Mouse (Mus musculus) forebrain, embryonic 12.5 days (tissue): ENCODE results near the gene Lmo1. TPM values are rescaled to one million over a fixed set of nuclear protein-coding genes. Genes with fewer than 3 reads are reported as not detected.
"Not testable (repeated sequence)": the region's sequence is repeated elsewhere in the genome, so short reads cannot be mapped to it uniquely, and the experiment has no call there.

Experiments used
- ATAC-seq: fragments of 200-750 bp; cut with Nextera tagmentation; 2 replicates; pipeline ENCODE4 v1.8.0; 2017; ENCODE audit warnings: moderate TSS enrichment; ENCODE audit not compliant: low FRiP score
- H3K27ac ChIP-seq: fragments of 300-500 bp; sonication (generic); 2 replicates; pipeline ENCODE4 v1.5.1; 2016; ENCODE audit warnings: mild to moderate bottlenecking
- H3K27me3 ChIP-seq: fragments of 300-500 bp; sonication (generic); 2 replicates; pipeline ENCODE4 v1.6.1; 2016; ENCODE audit warnings: mild to moderate bottlenecking
- H3K36me3 ChIP-seq: fragments of 300-500 bp; sonication (generic); replicated peaks from 2 replicates; pipeline ENCODE4 v1.6.1; 2016; ENCODE audit warnings: mild to moderate bottlenecking
- H3K4me1 ChIP-seq: fragments of 300-500 bp; sonication (generic); 2 replicates; pipeline ENCODE4 v1.6.1; 2016
- H3K4me2 ChIP-seq: fragments of 300-500 bp; sonication (generic); 2 replicates; pipeline ENCODE4 v1.6.1; 2016; ENCODE audit warnings: mild to moderate bottlenecking, moderate library complexity
- H3K4me3 ChIP-seq: fragments of 300-500 bp; sonication (generic); replicated peaks from 2 replicates; pipeline ENCODE4 v1.5.1; 2016; ENCODE audit warnings: mild to moderate bottlenecking
- H3K9ac ChIP-seq: fragments of 300-500 bp; sonication (generic); 2 replicates; pipeline ENCODE4 v1.6.1; 2016; ENCODE audit warnings: mild to moderate bottlenecking
- H3K9me3 ChIP-seq: fragments of 300-500 bp; sonication (generic); 2 replicates; pipeline ENCODE4 v1.6.1; 2016
- WGBS: fragments of 180-500 bp; shearing (Covaris S2); methylation state at CpG from one replicate; pipeline ENCODE4 v1.1.7; 2016; 5-methylcytosine and 5-hydroxymethylcytosine counted together
- polyA plus RNA-seq: library from polyadenylated mRNA; unstranded; fragments of >200 nt; fragmentation: Nextera tagmentation; extraction: Ambion mirVana; gene quantifications from 2 replicates; pipeline ENCODE4 v1.2.1, GENCODE M21; 2016

Gene Lmo1
- polyA plus RNA-seq, 1 experiment from 2014 or later: 119 TPM

GRCm38 (mm10) chr7:109096618-109097017, 78.4 kb downstream of the Lmo1 start:
- Histone ChIP-seq H3K36me3 (no peaks in the 10 kb centered on the region), H3K27ac (no peak overlapping the region), H3K4me1 (no peaks in the 10 kb centered on the region), H3K9ac (no peak overlapping the region), H3K4me3 (no peak overlapping the region), H3K27me3 (peaks cover 21% of the 10 kb centered on the region; the same call in 1 of the 2 replicates), H3K4me2 (no peak overlapping the region), H3K9me3 (no peaks in the 10 kb centered on the region)
- WGBS: 88% methylated on average over 4 of the region's 4 CpGs
- no peak for ATAC-seq

- 0 out of 2 replicates have a peak, but pooled peaks cover 11% of the 10 kb centered on the region for H3K27me3 ChIP-seq
- no peak overlapping the region for H3K4me3 ChIP-seq
- no peaks in the 10 kb centered on the region for H3K9me3 ChIP-seq
- no peak overlapping the region for H3K9ac ChIP-seq
- H3K4me1 ChIP-seq: no peaks in the 10 kb centered on the region
- no peaks in the 10 kb centered on the region for H3K36me3 ChIP-seq
- no CpG with 5 or more reads among the region's 7 CpGs for WGBS
- no peak overlapping the region for H3K4me2 ChIP-seq
- ATAC-seq: no peak
- no peak overlapping the region for H3K27ac ChIP-seq
Measured at GRCm38 (mm10) chr7:109094294-109094693, 80.7 kb downstream of the Lmo1 start.

GRCm38 (mm10) chr7:109091316-109091715, 83.7 kb downstream of the Lmo1 start:
- H3K4me3 ChIP-seq, H3K9ac ChIP-seq: not testable (repeated sequence)

More at GRCm38 (mm10) chr7:109091316-109091715, 83.7 kb downstream of the Lmo1 start:
- not testable (repeated sequence) for ATAC-seq, H3K36me3 ChIP-seq, H3K27me3 ChIP-seq, H3K27ac ChIP-seq, H3K4me2 ChIP-seq, H3K9me3 ChIP-seq, H3K4me1 ChIP-seq
- no CpG with 5 or more reads among the region's 2 CpGs for WGBS

Other genes with a start within 250 kb of the Lmo1 start
- not detected in 2 replicates for gene Nlrp10, start 245.0 kb downstream of the Lmo1 start, polyA plus RNA-seq
- gene Eif3f, start 240.8 kb downstream of the Lmo1 start, polyA plus RNA-seq: 78.1 and 79.0 TPM in 2 replicates
- 31.2 and 36.9 TPM in 2 replicates for gene Tub, start 224.9 kb downstream of the Lmo1 start, polyA plus RNA-seq
- 23.6 and 25.1 TPM in 2 replicates for gene Ric3, start 91.9 kb downstream of the Lmo1 start, polyA plus RNA-seq